Mouse (Mus musculus): ENCODE measurements around the gene Sema3f.
A peak's percentile ranks its signal among the peaks of the same experiment; 100 is the strongest.

Gene Sema3f

DNA sequence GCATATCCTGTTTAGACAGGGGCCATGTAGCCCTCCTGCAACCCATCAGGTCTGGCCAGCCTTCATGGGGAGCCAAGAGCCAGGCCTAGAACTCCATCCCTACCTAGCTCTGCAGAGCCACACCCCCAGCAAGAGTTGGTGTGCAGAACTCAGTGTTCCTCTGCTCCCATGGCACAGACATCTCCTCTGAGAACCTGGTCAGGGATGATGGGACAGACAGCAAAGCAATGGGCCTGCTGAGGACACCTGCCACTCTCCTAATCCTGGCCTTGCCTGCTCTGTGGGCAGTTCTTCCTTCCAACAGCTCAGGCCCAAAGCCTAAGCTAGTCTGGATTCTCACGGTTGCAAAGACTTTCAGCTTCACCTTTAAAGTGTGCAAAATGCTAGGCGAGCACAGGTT, 5.4 kb upstream of the Sema3f start:
- no peak for DNase-seq (ENCODE audit: low read depth)

DNA sequence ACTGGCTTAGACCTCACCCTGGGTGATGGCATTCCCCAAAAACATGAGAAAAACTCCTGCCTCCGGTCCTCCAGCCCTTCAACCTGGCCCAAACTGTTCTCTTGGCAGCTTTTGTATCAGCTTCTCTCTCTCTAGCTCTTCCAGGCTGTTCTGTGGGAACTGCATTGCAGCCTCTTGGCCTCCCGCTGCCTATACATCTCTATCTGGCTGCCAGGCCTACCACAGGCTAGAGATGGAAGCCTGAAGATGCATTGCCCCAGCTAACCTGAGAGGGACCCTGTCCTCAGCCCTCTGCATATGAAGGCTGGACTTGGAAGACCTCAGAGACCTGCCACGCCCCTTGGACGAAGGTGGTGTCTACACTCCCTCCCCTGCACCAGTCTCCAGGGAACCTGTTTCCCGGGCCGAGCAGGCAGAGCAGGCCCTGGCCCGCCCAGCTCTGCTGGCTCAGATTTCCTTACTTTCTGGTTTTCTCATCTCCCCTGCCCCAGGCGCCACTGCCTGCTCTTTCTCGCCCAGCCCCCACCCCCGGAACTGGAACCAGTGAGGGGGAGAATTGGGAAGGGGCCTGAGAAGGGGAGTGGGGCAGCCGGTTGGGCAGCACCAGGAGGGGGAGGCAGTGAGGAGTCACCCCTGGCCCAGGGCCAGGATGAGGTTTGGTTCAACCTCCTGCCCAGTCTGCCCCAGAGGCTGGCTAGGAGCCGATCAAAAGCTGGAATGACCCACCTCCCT, 4.1 kb upstream of the Sema3f start:
- DNase-seq (ENCODE audit: low read depth), result no peak

DNA sequence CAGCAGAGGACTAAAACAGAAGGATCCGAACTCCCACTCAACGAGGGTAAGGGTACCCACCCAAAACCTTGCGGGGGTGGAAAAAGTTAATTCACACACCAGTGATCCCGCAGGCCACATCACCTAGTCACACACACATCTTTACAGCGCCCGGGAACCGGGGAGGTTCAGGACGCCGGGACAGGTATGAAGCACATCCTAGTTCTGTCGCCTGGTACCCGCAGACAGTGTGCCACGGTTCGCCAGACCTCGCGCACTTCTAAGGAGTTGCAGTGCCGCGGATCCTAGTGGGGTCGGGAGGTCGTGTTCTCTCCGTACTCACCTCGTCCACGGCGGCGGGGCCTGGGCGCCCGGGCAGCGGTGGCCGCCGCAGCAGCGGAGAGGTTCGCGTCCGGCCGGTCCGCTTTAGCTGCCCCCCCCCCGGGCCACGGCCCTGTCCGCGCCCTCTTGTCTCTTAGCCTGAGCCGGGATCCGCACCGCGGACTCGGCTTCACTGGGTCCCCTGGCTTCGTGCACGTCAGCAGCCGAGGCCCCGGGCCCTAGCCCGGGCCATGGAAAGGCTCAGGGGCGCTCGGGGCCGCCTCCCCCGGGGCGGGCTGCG, 1.1 kb downstream of the Sema3f start:
- DNase-seq (ENCODE audit: low read depth), result peak; percentile 43

DNA sequence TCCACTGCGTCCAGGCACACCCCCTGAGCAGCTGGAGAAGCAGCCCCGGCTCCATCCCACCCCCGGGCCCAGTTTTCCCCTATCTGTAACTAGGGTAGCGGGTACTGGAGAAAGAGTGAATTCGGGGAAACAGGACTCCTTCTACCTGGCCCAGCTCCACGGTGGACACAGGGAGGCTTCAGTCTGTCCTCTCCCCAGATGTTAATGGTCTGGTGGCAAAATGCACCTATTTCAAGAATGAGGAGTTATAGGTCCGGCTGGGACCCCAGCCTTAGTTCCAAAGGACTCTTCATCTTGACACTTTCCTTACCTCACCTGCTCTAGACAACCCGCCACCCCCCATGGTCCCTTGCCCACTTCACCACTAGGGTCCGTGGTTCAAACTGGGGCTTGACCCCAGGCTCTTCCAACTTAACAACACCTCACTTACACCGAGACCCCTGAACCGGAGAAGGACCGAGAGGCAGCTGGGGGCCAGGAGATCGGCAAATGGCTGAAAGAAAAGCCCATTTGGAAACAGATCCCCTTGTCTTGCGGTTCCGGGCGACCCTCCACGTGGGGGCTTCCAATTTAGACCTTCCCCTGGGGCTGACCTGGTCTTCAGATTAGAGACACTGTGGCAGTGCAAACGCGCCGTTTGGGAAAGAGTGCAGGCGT, 1.7 kb downstream of the Sema3f start:
- no peak for DNase-seq (ENCODE audit: low read depth)

DNA sequence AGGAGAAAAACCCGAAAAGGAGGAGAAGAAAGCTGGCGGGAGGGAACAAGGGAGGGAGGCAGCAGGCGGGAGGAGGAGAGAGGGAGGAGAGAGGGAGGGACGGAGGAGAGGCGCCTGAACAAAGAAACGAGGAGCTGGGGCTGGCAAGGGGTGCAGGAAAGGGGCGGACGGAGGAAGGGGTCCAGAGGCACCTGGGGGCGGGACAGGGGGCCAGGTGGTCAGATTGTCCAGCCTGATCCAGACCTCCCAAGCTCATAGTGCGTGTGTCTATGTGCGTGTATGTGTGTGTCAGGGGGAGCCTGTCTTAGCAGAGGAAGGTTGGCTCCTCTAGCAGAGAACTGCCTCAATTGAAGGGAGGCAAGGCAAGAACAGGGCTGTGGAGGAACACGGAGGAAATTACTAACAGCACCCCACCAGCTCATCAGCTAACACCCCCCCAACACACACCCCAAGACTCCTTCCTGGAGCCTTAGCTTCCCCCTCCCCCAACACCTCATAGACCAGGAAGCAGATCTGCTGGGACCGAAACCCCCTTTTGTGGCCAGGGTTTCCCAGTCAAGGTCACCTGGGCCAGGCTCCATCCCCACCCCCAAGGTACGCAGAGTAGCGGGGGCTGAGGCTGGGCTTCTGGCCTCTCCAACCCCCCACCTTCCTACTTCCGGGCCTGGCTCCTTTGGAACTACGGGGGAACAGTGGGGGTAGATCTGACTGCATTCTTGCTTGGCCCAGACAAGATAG, 2.4 kb downstream of the Sema3f start:
- peak; percentile 57 for DNase-seq (ENCODE audit: low read depth)

DNA sequence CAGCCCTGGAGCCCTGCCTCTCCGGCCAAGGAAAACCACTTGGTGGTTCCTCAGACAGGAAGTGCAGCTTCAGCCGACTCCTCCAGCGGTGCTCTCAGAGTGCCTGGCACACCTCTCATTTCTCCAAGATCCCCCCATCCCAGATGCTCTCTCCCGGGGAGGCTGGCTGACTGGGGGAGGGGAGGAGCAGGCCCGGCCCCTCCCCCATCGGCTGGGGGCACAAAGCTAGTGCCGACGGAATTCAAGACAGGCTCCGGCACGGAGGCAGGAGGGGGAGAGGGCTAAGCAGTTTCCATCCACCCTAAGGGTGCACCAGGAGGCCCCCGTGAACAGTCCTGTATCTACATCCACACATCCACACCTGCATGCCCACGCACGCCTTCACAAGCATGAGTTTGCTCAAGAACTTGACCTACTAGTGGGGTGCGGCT, 3.5 kb downstream of the Sema3f start:
- no peak for DNase-seq (ENCODE audit: low read depth)

DNA sequence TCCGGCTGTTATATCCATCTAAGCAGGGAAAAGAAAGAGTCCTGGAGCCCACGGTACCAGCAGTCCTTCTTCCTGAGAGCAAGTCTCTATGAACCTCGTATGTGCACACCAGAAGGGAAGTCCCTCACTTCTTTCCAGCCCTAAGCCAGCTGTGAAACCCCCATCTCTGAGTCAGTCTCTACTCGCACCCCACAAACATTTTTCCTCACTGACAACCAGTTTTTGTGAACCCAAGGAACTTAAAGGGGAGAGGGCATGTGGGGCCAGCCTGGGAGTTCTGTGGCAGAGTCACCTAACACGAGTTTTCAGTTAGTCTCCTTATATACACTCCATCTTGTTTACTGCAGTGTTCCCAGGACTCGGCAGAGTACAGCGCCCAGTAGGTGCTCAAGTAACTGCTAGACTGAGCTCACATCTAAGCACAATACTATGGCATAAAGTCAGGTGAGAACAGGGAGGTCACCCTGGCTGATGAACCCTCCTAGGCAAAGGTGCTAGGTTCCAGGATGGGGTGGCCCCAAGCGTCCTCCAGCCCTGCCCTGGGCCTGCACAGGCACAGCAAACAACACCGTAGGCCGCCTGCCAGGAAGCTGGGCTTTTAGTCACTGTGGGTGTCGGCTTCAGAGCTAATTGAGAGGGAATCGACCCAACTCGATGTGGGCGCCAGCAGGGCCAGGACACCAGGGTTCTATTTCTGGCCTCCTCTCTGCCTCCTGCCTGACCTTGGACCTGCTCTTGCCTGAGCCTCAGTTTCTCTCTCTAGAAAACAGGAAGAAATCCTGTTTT, 6.7 kb downstream of the Sema3f start:
- no peak for DNase-seq (ENCODE audit: low read depth)

DNA sequence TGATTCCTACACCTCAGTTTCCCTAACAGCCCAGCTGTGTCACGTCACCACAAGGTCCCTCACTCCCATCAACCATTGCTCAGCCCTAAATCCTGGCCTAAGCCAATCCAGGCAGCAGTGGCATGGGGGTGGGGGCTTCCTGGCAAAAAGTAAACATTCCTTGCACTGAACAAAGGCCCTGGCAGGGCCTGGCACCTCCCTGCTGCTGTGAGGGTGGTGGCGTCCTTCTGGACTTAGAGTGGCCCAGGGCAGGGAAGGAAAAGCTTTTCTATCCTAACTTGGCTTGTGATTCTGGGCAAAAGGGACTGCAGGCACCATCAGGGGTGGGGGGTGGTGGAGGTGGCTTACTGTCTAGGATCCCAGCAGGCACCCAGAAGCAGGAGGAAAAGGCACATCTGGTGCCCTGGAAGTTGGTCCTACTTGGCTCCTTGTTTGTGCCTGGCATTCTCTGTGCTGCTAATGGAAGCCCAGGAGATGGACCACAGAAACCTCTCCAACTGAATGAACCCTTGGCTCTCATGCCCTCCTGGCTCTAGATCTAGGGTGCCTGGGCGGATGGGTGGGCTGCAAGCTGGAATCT, 7.6 kb downstream of the Sema3f start:
- no peak for DNase-seq (ENCODE audit: low read depth)

DNA sequence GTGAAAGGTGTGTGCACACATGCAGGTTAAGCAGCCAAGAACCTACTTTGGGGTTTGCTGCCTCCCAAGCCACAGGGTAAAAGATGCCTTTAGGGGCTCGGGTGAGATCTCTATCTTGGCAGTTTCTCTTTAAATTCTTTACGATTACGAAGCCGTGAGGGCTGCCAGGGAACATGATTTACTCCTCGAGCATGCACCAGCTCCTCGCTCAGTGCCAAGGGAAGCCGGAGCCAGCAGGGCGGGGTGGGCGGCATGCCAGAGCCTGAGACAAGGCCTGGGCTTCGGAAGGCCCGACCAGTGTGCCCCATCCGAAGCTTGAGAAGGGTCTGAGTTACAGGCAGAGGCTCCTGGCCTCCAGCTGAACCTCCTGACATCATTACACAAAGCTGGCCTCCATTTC, 8.7 kb downstream of the Sema3f start:
- no peak for DNase-seq (ENCODE audit: low read depth)

DNA sequence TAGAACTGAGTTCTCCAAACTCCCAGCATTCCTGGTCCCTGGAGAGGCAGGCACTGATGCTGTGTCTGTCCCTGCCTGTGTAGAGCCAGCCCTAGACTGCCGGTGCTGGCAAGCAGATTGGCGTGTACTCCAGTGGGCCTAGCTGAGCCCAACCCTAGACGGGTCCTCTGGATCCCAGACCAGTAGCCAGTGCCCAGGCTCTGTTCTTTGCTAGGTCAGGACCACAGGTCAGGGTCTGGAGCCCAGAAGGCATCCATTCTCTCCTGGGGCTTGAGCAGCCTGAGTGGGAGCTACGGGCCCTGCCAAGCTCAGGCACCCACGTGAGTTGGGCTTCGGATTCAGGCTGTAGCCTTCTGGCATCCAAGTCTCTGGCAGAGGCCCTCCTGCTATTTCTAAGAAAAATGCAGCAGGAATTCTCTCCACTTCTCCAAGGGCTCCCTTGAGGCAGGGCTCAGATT, 10.1 kb downstream of the Sema3f start:
- DNase-seq (ENCODE audit: low read depth), result no peak

DNA sequence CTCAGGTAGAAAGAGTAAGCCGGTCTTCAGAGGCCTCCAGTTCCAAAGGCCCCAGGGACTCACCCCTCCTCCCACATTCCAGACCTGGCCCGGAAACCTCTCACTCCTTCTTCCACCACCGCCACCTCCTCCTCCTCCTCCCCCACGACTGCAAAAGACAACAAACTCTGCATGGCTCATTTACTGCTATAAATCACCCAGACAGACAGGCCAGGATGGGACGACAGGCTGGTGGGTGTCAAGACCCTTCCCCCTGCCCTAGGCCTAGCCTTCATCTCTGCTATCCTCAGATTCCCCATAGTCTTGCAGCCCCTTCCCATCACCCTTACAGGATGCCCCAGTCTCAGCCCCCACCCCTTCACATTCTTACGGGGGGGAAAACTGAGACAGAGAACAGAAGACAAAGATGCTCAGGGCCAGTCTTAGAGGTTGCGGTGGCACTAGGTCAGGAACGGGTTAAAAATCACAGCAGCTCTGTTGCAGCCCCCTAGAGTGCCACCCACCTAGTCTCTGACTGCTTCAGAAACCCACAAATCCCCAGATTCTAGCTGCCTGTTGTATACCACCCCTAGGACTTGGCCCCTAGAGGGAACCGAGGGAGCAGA, 10.8 kb downstream of the Sema3f start:
- no peak for DNase-seq (ENCODE audit: low read depth)

DNA sequence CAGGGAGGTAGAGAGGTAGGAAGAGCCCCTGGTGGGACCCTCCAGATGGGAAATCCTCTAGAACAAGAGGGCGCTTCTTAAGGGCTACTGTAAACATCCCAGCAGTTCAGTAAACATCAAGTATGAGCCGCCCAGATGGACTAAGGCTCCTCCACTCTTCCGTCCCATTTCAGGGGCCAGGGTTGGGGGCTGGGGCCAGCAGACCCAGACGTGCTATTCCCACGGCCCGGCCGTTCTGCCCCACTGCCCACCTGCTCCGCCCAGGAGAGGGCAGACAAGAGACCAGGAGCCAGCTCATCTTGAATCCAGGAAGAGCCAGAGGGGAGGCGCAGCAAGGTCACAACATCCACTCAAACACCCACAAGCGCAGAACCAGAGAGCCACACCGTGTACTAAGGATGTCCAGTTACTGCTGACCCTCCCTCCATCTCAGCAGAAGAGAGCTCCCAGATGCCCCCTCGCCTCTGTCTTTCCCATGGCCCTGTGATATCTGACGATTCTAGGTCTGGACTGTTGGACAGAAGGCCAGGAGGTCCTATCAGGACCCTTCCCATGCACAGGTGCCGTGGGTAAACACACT, 11.6 kb downstream of the Sema3f start:
- no peak for DNase-seq (ENCODE audit: low read depth)

DNA sequence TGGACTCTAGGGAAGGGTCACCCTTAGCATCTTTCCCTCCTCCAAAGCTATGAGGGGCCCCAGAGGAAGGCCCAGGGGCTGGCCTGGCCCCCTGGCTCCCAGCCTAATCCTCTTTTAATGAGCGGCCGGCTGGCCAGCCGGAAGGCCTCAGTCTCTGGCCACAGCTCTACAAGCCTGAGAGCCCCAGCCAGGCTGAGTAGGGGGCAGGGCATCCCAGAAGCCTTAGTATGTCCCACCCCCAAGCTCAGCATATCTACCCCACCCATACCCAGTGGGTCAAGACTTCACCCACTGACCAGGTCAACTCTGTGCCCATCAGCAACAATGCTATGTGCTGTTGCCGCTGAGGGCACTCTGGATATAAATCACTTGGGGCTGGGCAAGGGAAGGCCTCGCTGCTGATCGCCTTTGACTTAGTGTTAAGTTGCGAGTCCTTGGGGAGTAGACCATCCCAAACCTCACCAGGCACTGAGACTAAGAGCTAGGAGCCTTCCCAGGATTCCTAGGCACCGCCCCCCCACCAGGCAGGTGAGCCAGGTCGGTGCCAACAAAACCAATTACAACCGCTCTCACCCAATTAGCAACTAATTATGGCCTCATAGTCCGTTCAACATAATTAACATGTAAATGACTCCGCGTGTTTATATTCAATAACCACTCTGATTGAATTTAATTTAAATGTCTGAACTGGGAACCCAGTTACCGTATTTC, 12.3 kb downstream of the Sema3f start:
- no peak for DNase-seq (ENCODE audit: low read depth)

DNA sequence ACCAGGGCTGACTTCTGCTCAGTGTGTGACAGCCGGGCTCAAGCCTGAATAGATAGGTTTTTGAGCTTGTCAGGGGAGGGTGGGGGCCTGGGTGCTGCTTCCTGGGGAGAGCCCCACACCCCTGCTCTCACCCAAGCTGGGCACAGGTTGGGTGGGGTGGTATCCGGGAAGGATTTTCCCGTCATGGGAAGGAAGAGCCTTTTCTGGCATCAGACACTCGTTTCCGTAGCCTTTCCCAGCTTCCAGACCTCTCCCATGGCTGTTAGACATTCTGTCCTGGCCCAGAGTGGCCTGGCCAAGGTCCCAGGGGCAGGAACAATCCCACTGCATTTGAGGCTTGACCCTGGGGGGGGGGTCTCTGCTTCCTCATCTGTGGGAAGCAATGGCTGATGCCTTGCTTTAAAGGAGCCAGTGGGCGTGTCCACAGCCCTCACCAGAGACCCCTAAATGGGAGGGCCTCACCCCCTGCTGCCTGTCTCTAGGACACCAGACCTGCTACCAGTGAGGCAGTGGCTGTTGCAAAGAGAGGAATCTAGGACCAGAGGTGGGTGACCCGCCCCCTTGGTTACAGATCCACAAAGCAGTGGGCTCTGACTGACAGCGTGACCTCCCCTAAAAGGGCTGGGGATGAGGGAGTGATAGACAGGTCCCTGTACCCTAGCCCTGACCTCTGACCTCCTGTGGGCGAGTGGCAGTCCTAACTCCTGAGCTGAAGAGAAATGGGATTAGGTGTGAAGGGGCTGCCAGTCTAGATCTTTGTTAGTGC, 13.2 kb downstream of the Sema3f start:
- DNase-seq (ENCODE audit: low read depth), result no peak

DNA sequence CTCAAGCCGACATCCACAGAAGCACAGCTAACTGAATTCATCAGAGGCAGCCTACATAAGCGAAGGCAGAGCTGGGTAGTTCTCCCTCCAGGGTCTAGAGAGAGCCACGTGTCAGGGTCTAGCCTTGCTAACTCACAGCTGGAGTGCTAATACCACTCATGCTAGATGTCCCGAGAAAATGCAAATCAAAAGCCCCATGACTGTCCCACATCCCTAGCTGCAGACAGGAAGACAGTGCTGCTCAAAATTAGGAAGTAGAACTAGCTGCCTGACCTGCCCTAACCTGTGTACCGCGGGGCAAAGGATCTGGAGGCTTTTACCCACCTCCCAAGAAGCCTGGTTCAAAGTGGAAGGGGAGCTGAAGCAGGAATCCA, 14.2 kb downstream of the Sema3f start:
- no peak for DNase-seq (ENCODE audit: low read depth)

DNA sequence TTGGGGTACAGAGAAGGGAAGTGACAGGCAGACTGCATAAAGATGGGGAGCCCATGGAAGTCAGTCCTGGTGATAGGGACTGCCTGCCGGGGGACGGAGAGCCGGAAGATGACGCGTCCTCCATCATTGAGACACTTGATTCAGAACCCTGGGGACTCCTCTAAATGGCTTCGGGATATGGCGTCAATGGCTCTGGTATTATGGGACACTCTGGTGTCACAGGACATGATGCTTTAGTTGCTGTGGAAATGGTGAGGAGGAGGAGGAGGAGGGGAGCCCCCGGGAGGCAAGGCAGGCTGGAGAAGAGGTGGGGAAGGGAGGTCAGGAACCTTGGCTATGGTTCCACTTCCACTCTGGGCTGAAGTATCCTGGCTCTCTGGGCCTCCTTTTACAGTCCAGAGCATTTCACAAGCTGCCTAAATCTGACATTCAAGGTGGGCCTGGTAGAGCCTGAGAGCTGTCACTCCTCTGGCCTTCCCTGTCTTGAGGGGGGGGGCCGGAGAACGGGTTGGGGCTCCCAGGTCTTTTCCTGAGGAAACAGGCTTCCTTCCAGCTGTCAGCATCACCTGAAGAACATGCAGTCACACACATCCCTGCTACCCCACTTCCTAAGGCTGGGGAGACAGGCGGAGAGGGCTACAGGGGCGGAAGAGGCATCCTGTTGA, 14.7 kb downstream of the Sema3f start:
- DNase-seq (ENCODE audit: low read depth), result no peak

DNA sequence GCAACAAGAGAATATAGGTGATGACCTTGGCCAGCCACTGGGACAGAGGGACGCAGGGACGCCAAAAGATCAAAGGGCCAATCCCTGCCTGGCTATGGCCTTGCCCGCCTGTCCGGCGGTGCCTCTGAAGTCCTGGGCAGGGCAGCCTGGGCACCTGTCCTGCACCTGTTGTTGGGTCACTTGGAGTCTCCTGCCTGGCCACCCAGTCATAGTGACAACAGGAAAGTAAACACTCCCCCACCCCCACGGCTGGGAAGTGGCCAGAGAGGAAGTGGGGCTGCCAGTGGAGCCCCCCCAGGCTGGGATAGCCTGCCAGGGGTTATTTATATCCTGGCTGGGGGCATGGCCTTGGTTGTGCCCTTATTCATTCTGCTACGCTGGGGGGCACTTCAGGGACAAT, 15.6 kb downstream of the Sema3f start:
- DNase-seq (ENCODE audit: low read depth), result no peak

DNA sequence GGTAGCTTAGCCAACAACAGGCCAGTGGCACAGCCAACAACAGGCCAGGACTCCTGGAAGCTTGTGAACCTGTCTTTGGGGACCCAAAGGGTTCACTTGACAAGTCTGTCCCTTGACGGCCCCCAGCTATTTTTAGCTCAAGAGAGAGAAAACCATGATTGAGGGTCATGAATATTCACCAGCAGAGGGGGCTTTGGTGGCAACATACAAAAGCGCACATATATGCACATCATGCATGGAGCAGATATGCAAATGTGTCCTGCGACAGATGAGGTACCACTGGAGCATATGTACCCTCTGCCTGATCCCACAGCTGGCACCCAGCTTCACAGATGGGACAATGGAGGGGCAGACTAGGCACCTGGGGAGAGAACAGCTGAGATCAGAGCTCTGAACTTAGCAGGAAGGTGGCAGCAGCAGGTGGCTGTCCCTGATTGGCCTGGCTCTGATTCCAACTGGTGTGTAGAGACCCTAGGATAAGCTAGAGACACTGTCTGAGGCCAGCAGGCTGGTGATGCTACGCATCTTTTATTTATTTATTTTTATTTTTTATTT, 16.8 kb downstream of the Sema3f start:
- DNase-seq (ENCODE audit: low read depth), result no peak

Data from induced T-regulatory cell, adult 2 months (primary cell).